Mouse (Mus musculus) left cerebral cortex, postnatal 14 days (tissue): ENCODE results near the gene Fam149b. TPM values are rescaled to one million over a fixed set of nuclear protein-coding genes. Genes with fewer than 3 reads are reported as not detected.
"Not testable (repeated sequence)": the region's sequence is repeated elsewhere in the genome, so short reads cannot be mapped to it uniquely, and the experiment has no call there.

Experiments
- DNase-seq, 2 experiments: peaks; one replicate each; pipeline ENCODE4 v3.0.0; 2021 to 2022; ENCODE audit warnings: low spot score in 2 of 2, mixed read lengths in 1 of 2
- intact Hi-C: fragments of 180-260 bp; cut with DNase I; formaldehyde crosslinking; loops from one replicate; pipeline ENCODE4 v1.15.1; 2025
- long read RNA-seq, 2 experiments: library from polyadenylated mRNA; stranded (forward); transcript quantifications; one replicate each; pipeline ENCODE4 v2.0.0; 2021
- total RNA-seq, 2 experiments: library from RNA; stranded (reverse); gene quantifications; 2 replicates each; pipeline ENCODE4 v1.2.3; 2021

Fam149b gene
- total RNA-seq, result 10 to 100 TPM; 40.2 to 45.1 TPM
- long read RNA-seq, experiment 1, full-length matches to known transcripts, result 14 of 75 reads
- long read RNA-seq, experiment 1, partial matches to known transcripts, result 14 of 75 reads
- long read RNA-seq, experiment 1, other reads (novel, unspliced or antisense), result 47 of 75 reads
- long read RNA-seq, experiment 2, full-length matches to known transcripts, result 15 of 60 reads
- long read RNA-seq, experiment 2, partial matches to known transcripts, result 8 of 60 reads
- long read RNA-seq, experiment 2, other reads (novel, unspliced or antisense), result 37 of 60 reads

GRCm38 (mm10) chr14:20347991-20348541 is at the start of gene Fam149b, which contains the start of gene Ecd:
TSS of gene Fam149b (plus strand) at chr14:20348162.
TSS of gene Ecd (minus strand) at chr14:20348121.
- intact Hi-C loops, result loop anchor here (5.0 kb wide), 1 partner anchor 39 kb away; the partner anchor contains the start of gene Dnajc9
- peak; percentile 95 for DNase-seq

- intact Hi-C loops, DNase-seq: not testable (repeated sequence)
Measured at GRCm38 (mm10) chr14:20305085-20305484, 42.9 kb upstream of the Fam149b start.

GRCm38 (mm10) chr14:20315137-20315536 is 32.8 kb upstream of the Fam149b start:
- DNase-seq, result no peak
- intact Hi-C loops, result no loop called here

GRCm38 (mm10) chr14:20319420-20319819 is 28.5 kb upstream of the Fam149b start:
- DNase-seq, result peak; percentile 53 to 59
- intact Hi-C loops, result no loop called here

GRCm38 (mm10) chr14:20324196-20324595 is 23.8 kb upstream of the Fam149b start:
- no peak for DNase-seq
- intact Hi-C loops, result no loop called here

GRCm38 (mm10) chr14:20328474-20328873 is 19.5 kb upstream of the Fam149b start:
- intact Hi-C loops, result no loop called here
- no peak for DNase-seq

GRCm38 (mm10) chr14:20331316-20331715 is 16.6 kb upstream of the Fam149b start:
- intact Hi-C loops, result no loop called here
- DNase-seq, result no peak

GRCm38 (mm10) chr14:20339415-20339814 is 8.5 kb upstream of the Fam149b start:
- DNase-seq, result peak in 1 of 2 experiments; percentile 28
- intact Hi-C loops, result no loop called here

- intact Hi-C loops, result no loop called here
- DNase-seq, result no peak
Measured at GRCm38 (mm10) chr14:20340149-20340548, 7.8 kb upstream of the Fam149b start.

GRCm38 (mm10) chr14:20340866-20341265 is 7.1 kb upstream of the Fam149b start:
- intact Hi-C loops, result no loop called here
- no peak for DNase-seq

GRCm38 (mm10) chr14:20345885-20346284 is 2.1 kb upstream of the Fam149b start:
- DNase-seq, result peak in 1 of 2 experiments; percentile 9
- intact Hi-C loops, result loop anchor here (5.0 kb wide), 1 partner anchor 41 kb away; the partner anchor contains the start of gene Dnajc9

GRCm38 (mm10) chr14:20347441-20347990 is 446 bp upstream of the Fam149b start:
- intact Hi-C loops, result loop anchor here (5.0 kb wide), 1 partner anchor 40 kb away; the partner anchor contains the start of gene Dnajc9
- DNase-seq, result peak in 1 of 2 experiments; percentile 43

GRCm38 (mm10) chr14:20363230-20363629 is 15.3 kb downstream of the Fam149b start:
- intact Hi-C loops, result no loop called here
- no peak for DNase-seq

GRCm38 (mm10) chr14:20368271-20368670 is 20.3 kb downstream of the Fam149b start:
- no peak for DNase-seq
- intact Hi-C loops, result no loop called here

- intact Hi-C loops, result no loop called here
- no peak for DNase-seq
Measured at GRCm38 (mm10) chr14:20370798-20371197, 22.8 kb downstream of the Fam149b start.

- no peak for DNase-seq
- intact Hi-C loops, result no loop called here
Measured at GRCm38 (mm10) chr14:20371854-20372253, 23.9 kb downstream of the Fam149b start.

- intact Hi-C loops, result no loop called here
- peak in 1 of 2 experiments; percentile 27 for DNase-seq
Measured at GRCm38 (mm10) chr14:20377112-20377521, 29.2 kb downstream of the Fam149b start.

GRCm38 (mm10) chr14:20378313-20379061 is 30.5 kb downstream of the Fam149b start:
- intact Hi-C loops, result no loop called here
- no peak for DNase-seq

GRCm38 (mm10) chr14:20379087-20379640 is 31.2 kb downstream of the Fam149b start:
- intact Hi-C loops, result no loop called here
- DNase-seq, result no peak
